Mouse (Mus musculus): ENCODE data around the gene Snx13. TPM values are rescaled to one million over a fixed set of nuclear protein-coding genes. Genes with fewer than 3 reads are reported as not detected.

The Snx13 gene
- polyA plus RNA-seq, 1 experiment from 2014 or later = 23.4 TPM

DNA sequence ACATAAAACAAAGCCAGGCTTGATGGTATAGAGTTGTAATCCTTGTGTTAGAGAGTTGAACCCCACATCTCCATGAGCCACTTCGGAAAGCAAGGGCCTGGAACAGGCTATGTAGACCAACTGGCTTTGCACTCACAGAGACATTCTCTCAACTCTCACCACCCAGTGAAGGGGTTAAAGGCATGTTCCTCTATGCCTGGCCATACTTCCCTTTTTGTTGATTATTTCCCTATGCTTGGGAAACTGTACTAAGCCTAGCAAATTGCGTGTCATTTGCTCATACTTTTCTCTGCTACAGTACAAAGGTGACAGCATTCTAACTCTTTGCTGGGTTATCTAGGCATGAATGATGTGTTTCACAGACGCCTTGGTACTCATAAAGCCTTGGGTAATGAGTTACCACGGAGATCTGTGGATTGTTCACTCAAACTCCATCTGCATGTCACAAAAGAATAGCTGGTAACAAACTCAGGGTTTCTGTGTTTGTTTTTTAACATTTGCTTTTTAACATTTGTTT is 21.0 kb upstream of the Snx13 start:
- ATAC-seq (ENCODE audit: insufficient read depth) = no peak
- H3K4me1 ChIP-seq (ENCODE audit: insufficient read depth) = no peaks in the 10 kb centered on the region
- H3K36me3 ChIP-seq (ENCODE audit: insufficient read depth) = no peaks in the 10 kb centered on the region
- WGBS = 63% methylated on average over 4 of the region's 4 CpGs
- H3K9ac ChIP-seq = no peak overlapping the region
- H3K9me3 ChIP-seq (ENCODE audit: low read depth, low read length) = no peaks in the 10 kb centered on the region
- H3K27ac ChIP-seq (ENCODE audit: low read depth) = no peak overlapping the region
- no peak overlapping the region for H3K4me2 ChIP-seq
- TF ChIP-seq CTCF (IDR thresholded peaks at IDR 0.05; ENCODE audit: low read depth) = no peak
- no peak overlapping the region for H3K4me3 ChIP-seq (ENCODE audit: low read depth, low read length)
- no peaks in the 10 kb centered on the region for H3K27me3 ChIP-seq (ENCODE audit: insufficient read depth, low read length)
- no peak for DNase-seq

GRCm38 (mm10) chr12:35027533-35027932 is 19.5 kb upstream of the Snx13 start:
- no peaks in the 10 kb centered on the region for H3K4me1 ChIP-seq (ENCODE audit: insufficient read depth)
- H3K36me3 ChIP-seq (ENCODE audit: insufficient read depth) = no peaks in the 10 kb centered on the region
- H3K9ac ChIP-seq = no peak overlapping the region
- ATAC-seq (ENCODE audit: insufficient read depth) (no peak), DNase-seq (no peak)
- no peaks in the 10 kb centered on the region for H3K27me3 ChIP-seq (ENCODE audit: insufficient read depth, low read length)
- H3K27ac ChIP-seq (ENCODE audit: low read depth) = no peak overlapping the region
- no peaks in the 10 kb centered on the region for H3K9me3 ChIP-seq (ENCODE audit: low read depth, low read length)
- WGBS = 79% methylated on average over 1 of the region's 1 CpGs
- TF ChIP-seq CTCF (IDR thresholded peaks at IDR 0.05; ENCODE audit: low read depth) = no peak
- no peak overlapping the region for H3K4me3 ChIP-seq (ENCODE audit: low read depth, low read length)
- H3K4me2 ChIP-seq = no peak overlapping the region

GRCm38 (mm10) chr12:35038668-35039570 is 8.1 kb upstream of the Snx13 start:
- H3K4me1 ChIP-seq (ENCODE audit: insufficient read depth) = no peaks in the 10 kb centered on the region
- no peaks in the 10 kb centered on the region for H3K36me3 ChIP-seq (ENCODE audit: insufficient read depth)
- 17% methylated on average over 14 of the region's 14 CpGs for WGBS
- H3K27ac ChIP-seq (ENCODE audit: low read depth) = 0 out of 2 replicates have a peak overlapping the region, but pooled peaks have one; percentile 46
- ATAC-seq (ENCODE audit: insufficient read depth) (peak; percentile 78; the same call in 1 of the 2 replicates), DNase-seq (peak; percentile 41)
- H3K9ac ChIP-seq = 0 out of 2 replicates have a peak overlapping the region, but pooled peaks have one; percentile 26
- peak overlapping the region; percentile 55 for H3K4me2 ChIP-seq
- peak overlapping the region; percentile 8; the same call in 1 of the 2 replicates for H3K4me3 ChIP-seq (ENCODE audit: low read depth, low read length)
- no peaks in the 10 kb centered on the region for H3K27me3 ChIP-seq (ENCODE audit: insufficient read depth, low read length)
- no peaks in the 10 kb centered on the region for H3K9me3 ChIP-seq (ENCODE audit: low read depth, low read length)
- TF ChIP-seq CTCF (IDR thresholded peaks at IDR 0.05; ENCODE audit: low read depth) = no peak

GRCm38 (mm10) chr12:35039571-35039936 is 7.4 kb upstream of the Snx13 start:
- ATAC-seq (ENCODE audit: insufficient read depth) (no peak), DNase-seq (peak; percentile 17)
- TF ChIP-seq CTCF (IDR thresholded peaks at IDR 0.05; ENCODE audit: low read depth) = no peak
- Histone ChIP-seq H3K27ac (ENCODE audit: low read depth) (no peak overlapping the region), H3K9me3 (ENCODE audit: low read depth, low read length) (no peaks in the 10 kb centered on the region), H3K4me1 (ENCODE audit: insufficient read depth) (no peaks in the 10 kb centered on the region), H3K27me3 (ENCODE audit: insufficient read depth, low read length) (no peaks in the 10 kb centered on the region), H3K36me3 (ENCODE audit: insufficient read depth) (no peaks in the 10 kb centered on the region), H3K9ac (no peak overlapping the region), H3K4me3 (ENCODE audit: low read depth, low read length) (no peak overlapping the region), H3K4me2 (peak overlapping the region; percentile 55)
- WGBS = 52% methylated on average over 5 of the region's 5 CpGs

DNA sequence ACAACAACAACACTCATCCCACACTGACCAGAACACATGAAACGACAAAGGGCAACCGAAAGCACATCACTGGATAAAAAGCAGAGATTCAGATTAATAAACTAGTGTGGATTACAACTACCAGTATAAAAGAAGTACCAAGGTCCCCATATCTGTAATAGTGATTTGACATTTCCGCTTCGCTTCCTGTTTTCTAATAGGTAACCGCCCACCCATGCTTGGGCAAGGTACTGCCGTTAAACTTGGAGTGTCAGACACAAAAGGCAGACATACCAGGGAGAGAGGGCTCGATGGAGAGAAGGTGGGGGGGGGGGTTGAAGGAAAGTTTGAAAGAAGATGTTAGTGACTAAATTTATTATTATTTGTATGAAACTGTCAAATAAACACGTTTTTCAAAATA is 5.0 kb upstream of the Snx13 start:
- TF ChIP-seq CTCF (IDR thresholded peaks at IDR 0.05; ENCODE audit: low read depth) = no peak
- H3K9ac ChIP-seq = no peak overlapping the region
- H3K9me3 ChIP-seq (ENCODE audit: low read depth, low read length) = no peaks in the 10 kb centered on the region
- H3K27ac ChIP-seq (ENCODE audit: low read depth) = no peak overlapping the region
- DNase-seq (no peak), ATAC-seq (ENCODE audit: insufficient read depth) (no peak)
- H3K27me3 ChIP-seq (ENCODE audit: insufficient read depth, low read length) = no peaks in the 10 kb centered on the region
- no peaks in the 10 kb centered on the region for H3K4me1 ChIP-seq (ENCODE audit: insufficient read depth)
- 77% methylated on average over 8 of the region's 8 CpGs for WGBS
- H3K4me2 ChIP-seq = no peak overlapping the region
- no peaks in the 10 kb centered on the region for H3K36me3 ChIP-seq (ENCODE audit: insufficient read depth)
- H3K4me3 ChIP-seq (ENCODE audit: low read depth, low read length) = no peak overlapping the region

- Histone ChIP-seq H3K4me2 (peak overlapping the region; percentile 77), H3K9me3 (ENCODE audit: low read depth, low read length) (no peaks in the 10 kb centered on the region), H3K4me3 (ENCODE audit: low read depth, low read length) (peak overlapping the region; percentile 94), H3K36me3 (ENCODE audit: insufficient read depth) (no peaks in the 10 kb centered on the region), H3K9ac (peak overlapping the region; percentile 91), H3K27ac (ENCODE audit: low read depth) (peak overlapping the region; percentile 96), H3K4me1 (ENCODE audit: insufficient read depth) (peaks cover 6% of the 10 kb centered on the region; the same call in 1 of the 2 replicates), H3K27me3 (ENCODE audit: insufficient read depth, low read length) (no peaks in the 10 kb centered on the region)
- under 1% methylated on average over 36 of the region's 36 CpGs for WGBS
- ATAC-seq (ENCODE audit: insufficient read depth) = peak; percentile 78
- no peak for TF ChIP-seq CTCF (IDR thresholded peaks at IDR 0.05; ENCODE audit: low read depth)
- peak; percentile 77 for DNase-seq
Measured at GRCm38 (mm10) chr12:35046310-35046998, 532 bp upstream of the Snx13 start.
